Mouse (Mus musculus): Measurements from ENCODE around the gene Map4k2. TPM values are rescaled to one million over a fixed set of nuclear protein-coding genes. Genes with fewer than 3 reads are reported as not detected.

The Map4k2 gene
- polyA plus RNA-seq, 1 experiment from 2014 or later = 20.0 TPM

- H3K4me2 ChIP-seq = no peak overlapping the region
- H3K36me3 ChIP-seq (replicated peaks) = peaks cover 16% of the 10 kb centered on the region; the same call in 1 of the 2 replicates
- no peaks in the 10 kb centered on the region for H3K4me1 ChIP-seq
- no peak for ATAC-seq (replicated peaks)
- no peak overlapping the region for H3K9ac ChIP-seq
- H3K27ac ChIP-seq = no peak overlapping the region
- no peak overlapping the region for H3K4me3 ChIP-seq
- WGBS = 90% methylated on average over 2 of the region's 2 CpGs
- no peaks in the 10 kb centered on the region for H3K9me3 ChIP-seq
- no peaks in the 10 kb centered on the region for H3K27me3 ChIP-seq (replicated peaks)
Measured at GRCm38 (mm10) chr19:6352107-6352505, 11.2 kb downstream of the Map4k2 start.

GRCm38 (mm10) chr19:6354030-6354429 lies 13.1 kb downstream of the Map4k2 start:
- ATAC-seq (replicated peaks) = peak; percentile 16; the same call in 1 of the 2 replicates
- Histone ChIP-seq H3K9ac (no peak overlapping the region), H3K36me3 (replicated peaks) (0 out of 2 replicates have a peak, but pooled peaks cover 10% of the 10 kb centered on the region), H3K4me1 (no peaks in the 10 kb centered on the region), H3K4me2 (no peak overlapping the region), H3K27me3 (replicated peaks) (no peaks in the 10 kb centered on the region), H3K9me3 (no peaks in the 10 kb centered on the region), H3K27ac (no peak overlapping the region), H3K4me3 (no peak overlapping the region)
- WGBS = 81% methylated on average over 7 of the region's 7 CpGs

GRCm38 (mm10) chr19:6361291-6361690 lies 20.4 kb downstream of the Map4k2 start:
- H3K27ac ChIP-seq = no peak overlapping the region
- peaks cover 7% of the 10 kb centered on the region for H3K36me3 ChIP-seq (replicated peaks)
- H3K4me2 ChIP-seq = no peak overlapping the region
- H3K4me3 ChIP-seq = no peak overlapping the region
- ATAC-seq (replicated peaks) = no peak
- peaks cover 21% of the 10 kb centered on the region for H3K4me1 ChIP-seq
- no peaks in the 10 kb centered on the region for H3K27me3 ChIP-seq (replicated peaks)
- 92% methylated on average over 3 of the region's 3 CpGs for WGBS
- no peak overlapping the region for H3K9ac ChIP-seq
- no peaks in the 10 kb centered on the region for H3K9me3 ChIP-seq

DNA sequence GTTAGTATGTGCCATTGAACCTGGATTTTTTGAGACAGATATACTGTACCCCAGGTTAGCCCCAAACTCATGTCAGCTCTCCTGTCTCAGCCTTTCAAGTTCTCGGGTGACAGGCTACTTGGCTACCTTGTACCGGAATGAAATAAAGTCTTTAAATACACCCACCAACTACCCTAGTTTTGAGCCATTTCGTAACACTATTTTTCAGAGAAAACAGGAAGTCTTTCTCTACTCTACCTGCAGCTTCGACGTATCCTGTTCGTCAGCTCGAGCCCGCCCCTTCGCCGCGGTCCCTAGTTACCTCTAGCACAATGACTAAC lies 22.1 kb downstream of the Map4k2 start:
- Histone ChIP-seq H3K4me2 (peak overlapping the region; percentile 88), H3K9ac (peak overlapping the region; percentile 7), H3K9me3 (no peaks in the 10 kb centered on the region), H3K27ac (peak overlapping the region; percentile 99), H3K36me3 (replicated peaks) (peaks cover 20% of the 10 kb centered on the region), H3K4me3 (peak overlapping the region; percentile 96), H3K4me1 (peaks cover 29% of the 10 kb centered on the region), H3K27me3 (replicated peaks) (no peaks in the 10 kb centered on the region)
- no peak for ATAC-seq (replicated peaks)
- under 1% methylated on average over 11 of the region's 11 CpGs for WGBS

DNA sequence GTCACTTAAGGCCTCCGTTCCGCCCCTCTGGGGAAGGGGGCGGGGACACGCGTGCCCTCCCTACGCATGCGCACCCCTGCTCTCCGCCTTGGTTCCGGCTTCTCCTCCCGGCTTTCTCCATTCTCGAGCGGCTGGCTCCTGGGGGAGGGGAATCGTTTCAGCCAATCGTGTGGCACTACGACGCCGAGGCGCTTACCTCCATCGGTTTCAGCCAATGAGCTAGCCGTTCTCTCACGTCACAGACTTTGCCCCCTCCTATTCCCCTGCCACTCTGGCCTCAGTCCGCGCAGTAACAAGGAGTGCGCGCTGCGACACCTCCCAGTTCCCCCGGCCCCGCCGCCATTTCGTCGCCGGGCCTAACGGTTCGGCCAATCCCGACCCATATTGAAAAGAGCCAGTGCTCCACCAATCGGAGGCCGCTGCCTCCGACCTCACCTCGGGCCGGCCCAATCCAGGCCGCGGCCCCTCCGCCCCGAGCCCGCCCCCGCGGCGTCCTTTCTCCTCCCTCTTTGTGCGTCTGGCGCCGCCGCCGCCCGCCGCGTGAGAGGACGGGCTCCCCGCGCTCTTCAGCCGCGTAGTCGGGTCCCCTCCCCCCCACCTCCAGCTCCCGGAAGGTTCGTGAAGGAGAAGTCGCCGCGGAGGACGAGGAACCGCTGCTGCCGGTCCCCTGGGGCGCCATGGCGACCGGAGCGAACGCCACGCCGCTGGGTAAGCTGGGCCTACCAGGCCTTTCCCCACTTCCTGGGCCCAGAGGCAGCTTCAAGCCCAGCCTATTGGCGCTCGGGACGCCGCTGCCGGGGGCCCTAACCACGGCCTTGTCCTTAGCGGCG lies 22.7 kb downstream of the Map4k2 start, which contains the start of gene Sf1:
Gene Sf1, plus strand, starts transcription at position 280 of the 830 bp plus-strand sequence.
- peak within 1 kb of the TSS; percentile 88 for H3K4me2 ChIP-seq
- peak within 1 kb of the TSS; percentile 96 for H3K4me3 ChIP-seq
- H3K9ac ChIP-seq = peak within 1 kb of the TSS; percentile 99
- H3K4me1 ChIP-seq = peaks cover 29% of the 10 kb centered on the region
- under 1% methylated on average over 85 of the region's 85 CpGs for WGBS
- H3K27me3 ChIP-seq (replicated peaks) = no peaks in the 10 kb centered on the region
- H3K36me3 ChIP-seq (replicated peaks) = peaks cover 25% of the 10 kb centered on the region
- H3K27ac ChIP-seq = peak within 1 kb of the TSS; percentile 99
- no peaks in the 10 kb centered on the region for H3K9me3 ChIP-seq
- ATAC-seq (replicated peaks) = peak; percentile 99

DNA sequence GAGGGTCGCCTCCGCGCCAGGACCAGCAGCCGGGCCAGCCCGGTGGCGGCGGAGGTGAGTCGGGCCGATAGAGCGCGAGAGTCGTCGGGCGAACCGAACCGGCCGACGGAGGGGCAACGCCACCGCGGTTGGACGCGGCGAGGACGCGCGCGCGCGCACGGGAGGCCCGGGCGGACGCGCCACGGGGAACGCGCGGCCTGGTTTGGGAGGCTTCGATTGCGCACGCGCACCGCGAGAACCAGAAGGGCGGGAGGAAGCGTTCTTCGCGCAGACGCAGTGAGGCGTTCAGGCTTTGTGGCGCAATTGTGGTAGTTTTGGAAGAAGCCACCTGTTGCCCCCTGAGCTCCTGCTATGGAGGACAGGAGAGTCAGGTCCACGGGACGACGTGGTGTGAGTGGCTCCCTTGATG lies 23.4 kb downstream of the Map4k2 start:
- peak overlapping the region; percentile 99 for H3K9ac ChIP-seq
- H3K27me3 ChIP-seq (replicated peaks) = no peaks in the 10 kb centered on the region
- peaks cover 29% of the 10 kb centered on the region for H3K4me1 ChIP-seq
- H3K4me2 ChIP-seq = peak overlapping the region; percentile 88
- under 1% methylated on average over 55 of the region's 55 CpGs for WGBS
- peak overlapping the region; percentile 99 for H3K27ac ChIP-seq
- ATAC-seq (replicated peaks) = peak; percentile 0; the same call in 1 of the 2 replicates
- peaks cover 28% of the 10 kb centered on the region for H3K36me3 ChIP-seq (replicated peaks)
- H3K9me3 ChIP-seq = no peaks in the 10 kb centered on the region
- peak overlapping the region; percentile 96 for H3K4me3 ChIP-seq

- Histone ChIP-seq H3K9me3 (no peaks in the 10 kb centered on the region), H3K4me1 (peaks cover 29% of the 10 kb centered on the region), H3K9ac (peak overlapping the region; percentile 99), H3K27me3 (replicated peaks) (no peaks in the 10 kb centered on the region), H3K4me3 (peak overlapping the region; percentile 96), H3K27ac (no peak overlapping the region), H3K36me3 (replicated peaks) (peaks cover 31% of the 10 kb centered on the region), H3K4me2 (peak overlapping the region; percentile 88)
- 5% methylated on average over 2 of the region's 2 CpGs for WGBS
- ATAC-seq (replicated peaks) = no peak
Measured at GRCm38 (mm10) chr19:6364842-6365241, 23.9 kb downstream of the Map4k2 start.

- no peak overlapping the region for H3K4me2 ChIP-seq
Measured at GRCm38 (mm10) chr19:6370175-6370574, 29.2 kb downstream of the Map4k2 start.

DNA sequence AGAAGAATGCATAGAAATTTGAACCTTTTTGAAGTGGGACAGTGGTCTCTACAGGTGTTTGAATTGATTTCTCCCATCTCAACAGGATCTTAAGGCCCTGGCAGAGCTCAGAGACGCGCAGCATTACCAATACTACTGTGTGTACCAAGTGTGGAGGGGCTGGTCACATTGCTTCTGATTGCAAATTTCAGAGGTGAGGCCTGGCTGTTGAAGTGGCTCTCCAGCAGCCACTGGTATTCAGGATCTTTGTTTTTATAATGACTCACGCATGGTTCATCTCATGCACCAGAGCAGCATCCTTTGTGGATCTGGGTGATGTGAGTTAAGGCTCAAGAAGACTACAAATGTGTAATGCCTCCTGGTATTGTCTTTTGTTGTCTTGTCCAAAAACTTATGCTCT lies 31.5 kb downstream of the Map4k2 start:
- WGBS = 91% methylated on average over 3 of the region's 3 CpGs
- H3K9me3 ChIP-seq = no peaks in the 10 kb centered on the region
- H3K9ac ChIP-seq = no peak overlapping the region
- ATAC-seq (replicated peaks) = no peak
- no peaks in the 10 kb centered on the region for H3K27me3 ChIP-seq (replicated peaks)
- H3K4me1 ChIP-seq = peaks cover 5% of the 10 kb centered on the region; the same call in 1 of the 2 replicates
- no peak overlapping the region for H3K4me3 ChIP-seq
- no peak overlapping the region for H3K4me2 ChIP-seq
- peaks cover 81% of the 10 kb centered on the region for H3K36me3 ChIP-seq (replicated peaks)
- no peak overlapping the region for H3K27ac ChIP-seq

More at GRCm38 (mm10) chr19:6370175-6370574, 29.2 kb downstream of the Map4k2 start:
- ATAC-seq (replicated peaks) = no peak
- Histone ChIP-seq H3K9me3 (no peaks in the 10 kb centered on the region), H3K9ac (no peak overlapping the region), H3K27ac (no peak overlapping the region), H3K36me3 (replicated peaks) (peaks cover 77% of the 10 kb centered on the region), H3K4me3 (no peak overlapping the region), H3K4me1 (peaks cover 16% of the 10 kb centered on the region), H3K27me3 (replicated peaks) (no peaks in the 10 kb centered on the region)
- 93% methylated on average over 2 of the region's 2 CpGs for WGBS

- 0 out of 2 replicates have a peak, but pooled peaks have one; percentile 27 for ATAC-seq (replicated peaks)
Measured at GRCm38 (mm10) chr19:6373539-6374400, 32.8 kb downstream of the Map4k2 start.

GRCm38 (mm10) chr19:6374571-6374970 lies 33.6 kb downstream of the Map4k2 start:
- ATAC-seq (replicated peaks) = no peak
- 99% methylated on average over 10 of the region's 10 CpGs for WGBS
- H3K4me2 ChIP-seq = no peak overlapping the region
- no peak overlapping the region for H3K9ac ChIP-seq
- H3K9me3 ChIP-seq = no peaks in the 10 kb centered on the region
- no peaks in the 10 kb centered on the region for H3K27me3 ChIP-seq (replicated peaks)
- H3K27ac ChIP-seq = no peak overlapping the region
- peaks cover 70% of the 10 kb centered on the region for H3K36me3 ChIP-seq (replicated peaks)
- no peak overlapping the region for H3K4me3 ChIP-seq
- H3K4me1 ChIP-seq = no peaks in the 10 kb centered on the region

More at GRCm38 (mm10) chr19:6373539-6374400, 32.8 kb downstream of the Map4k2 start:
- Histone ChIP-seq H3K4me1 (no peaks in the 10 kb centered on the region), H3K4me2 (no peak overlapping the region), H3K27me3 (replicated peaks) (no peaks in the 10 kb centered on the region), H3K27ac (no peak overlapping the region), H3K9me3 (no peaks in the 10 kb centered on the region), H3K4me3 (no peak overlapping the region), H3K9ac (no peak overlapping the region), H3K36me3 (replicated peaks) (peaks cover 74% of the 10 kb centered on the region)
- 66% methylated on average over 12 of the region's 12 CpGs for WGBS
